In genomic region chr12:75362456-75362855, GRCm38 (mm10) we compare ENCODE assay signal across 26 mouse cellular contexts. TPM values are rescaled to one million over a fixed set of nuclear protein-coding genes. Genes with fewer than 3 reads are reported as not detected.
A peak's percentile ranks its signal among the peaks of the same experiment; 100 is the strongest.
DNase-seq lines count a peak whose midpoint lies in the region; ATAC-seq lines count a peak whose summit lies in the region.
"Had no signal": no experiment of that assay in that cellular context is flagged by ENCODE, and none has a peak within 500 bp of the region (broad histone marks: within the 10 kb centered on the region; RNA-seq: fewer than 3 reads in every experiment).

No protein-coding gene starts in this region.

- H3K36me3 ChIP-seq in heart, embryonic 12.5 days, result peaks cover 7% of the 10 kb centered on the region; the same call in 1 of the 2 replicates
- H3K36me3 ChIP-seq in hindbrain, embryonic 16.5 days (ENCODE audit: control insufficient read depth, insufficient read depth, low read length), result no peaks in the 10 kb centered on the region
- H3K36me3 ChIP-seq in hindbrain, embryonic 10.5 days, result no peaks in the 10 kb centered on the region
- H3K36me3 ChIP-seq in neural tube, embryonic 13.5 days, result no peaks in the 10 kb centered on the region
- H3K36me3 ChIP-seq in neural tube, embryonic 15.5 days, result no peaks in the 10 kb centered on the region
- H3K36me3 ChIP-seq: forebrain, embryonic 15.5 days; G1E had no signal

- peak; percentile 84 for DNase-seq in heart, adult 11 months
- DNase-seq in hindbrain, embryonic 10.5 days (ENCODE audit: low spot score), result no peak
- DNase-seq in neural tube, embryonic 10.5 days (ENCODE audit: extremely low spot score, low spot score), result no peak
- no peak for DNase-seq in thymus, postnatal 14 days
- DNase-seq: adrenal gland, postnatal 10 days; B cell, adult 2 months; cerebellum, adult 11 months; cerebellum, adult 8-10 months; cerebellum, postnatal 14 days; embryo, embryonic 11 days; gastrocnemius, postnatal 36 days; heart, adult 18-20 months; heart, postnatal 36 days had no signal

- peaks cover 10% of the 10 kb centered on the region for H3K4me1 ChIP-seq in heart, embryonic 12.5 days (replicated peaks)
- H3K4me1 ChIP-seq in hindbrain, embryonic 16.5 days (ENCODE audit: control insufficient read depth, insufficient read depth, low read depth, low read length), result peaks cover 4% of the 10 kb centered on the region; the same call in 1 of the 2 replicates
- H3K4me1 ChIP-seq in hindbrain, embryonic 10.5 days (replicated peaks), result 0 out of 2 replicates have a peak, but pooled peaks cover 5% of the 10 kb centered on the region
- H3K4me1 ChIP-seq in neural tube, embryonic 13.5 days (replicated peaks), result no peaks in the 10 kb centered on the region
- peaks cover 10% of the 10 kb centered on the region; the same call in 1 of the 2 replicates for H3K4me1 ChIP-seq in neural tube, embryonic 15.5 days
- H3K4me1 ChIP-seq: embryonic facial prominence, embryonic 15.5 days; forebrain, embryonic 15.5 days had no signal

- no peak overlapping the region for H3K4me2 ChIP-seq in heart, embryonic 12.5 days
- 0 out of 2 replicates have a peak overlapping the region, but pooled peaks have one; percentile 1 for H3K4me2 ChIP-seq in hindbrain, embryonic 16.5 days (ENCODE audit: low read length)
- H3K4me2 ChIP-seq in neural tube, embryonic 13.5 days, result no peak overlapping the region
- 0 out of 2 replicates have a peak overlapping the region, but pooled peaks have one; percentile 3 for H3K4me2 ChIP-seq in neural tube, embryonic 15.5 days
- H3K4me2 ChIP-seq: embryonic facial prominence, embryonic 15.5 days; forebrain, embryonic 15.5 days; heart, embryonic 13.5 days had no signal

- H3K27me3 ChIP-seq in heart, embryonic 12.5 days (replicated peaks), result no peaks in the 10 kb centered on the region
- H3K27me3 ChIP-seq in hindbrain, embryonic 16.5 days (replicated peaks; ENCODE audit: control insufficient read depth, insufficient read depth, low read length), result no peaks in the 10 kb centered on the region
- no peaks in the 10 kb centered on the region for H3K27me3 ChIP-seq in hindbrain, embryonic 10.5 days (ENCODE audit: insufficient read depth, poor library complexity, severe bottlenecking)
- no peaks in the 10 kb centered on the region for H3K27me3 ChIP-seq in neural tube, embryonic 13.5 days
- no peaks in the 10 kb centered on the region for H3K27me3 ChIP-seq in neural tube, embryonic 15.5 days (replicated peaks)
- H3K27me3 ChIP-seq: embryonic facial prominence, embryonic 15.5 days; forebrain, embryonic 15.5 days; heart, embryonic 13.5 days had no signal

- 88% methylated on average over 16 of the region's 16 CpGs for WGBS in heart, embryonic 12.5 days
- WGBS in hindbrain, embryonic 16.5 days, result 79% methylated on average over 16 of the region's 16 CpGs
- WGBS in hindbrain, embryonic 10.5 days, result 93% methylated on average over 16 of the region's 16 CpGs
- 76% methylated on average over 16 of the region's 16 CpGs for WGBS in neural tube, embryonic 13.5 days
- WGBS in neural tube, embryonic 15.5 days, result 73% methylated on average over 16 of the region's 16 CpGs

- H3K9ac ChIP-seq in heart, embryonic 12.5 days, result no peak overlapping the region
- no peak overlapping the region for H3K9ac ChIP-seq in hindbrain, embryonic 16.5 days (ENCODE audit: low read depth, low read length)
- no peak overlapping the region for H3K9ac ChIP-seq in neural tube, embryonic 13.5 days
- H3K9ac ChIP-seq in neural tube, embryonic 15.5 days (replicated peaks), result no peak overlapping the region
- H3K9ac ChIP-seq: embryonic facial prominence, embryonic 15.5 days; forebrain, embryonic 15.5 days; heart, embryonic 13.5 days had no signal

- no peak overlapping the region for H3K4me3 ChIP-seq in heart, embryonic 12.5 days
- no peak overlapping the region for H3K4me3 ChIP-seq in hindbrain, embryonic 16.5 days (ENCODE audit: low read length)
- H3K4me3 ChIP-seq in hindbrain, embryonic 10.5 days, result no peak overlapping the region
- H3K4me3 ChIP-seq in neural tube, embryonic 13.5 days, result no peak overlapping the region
- no peak overlapping the region for H3K4me3 ChIP-seq in neural tube, embryonic 15.5 days (replicated peaks)
- H3K4me3 ChIP-seq: embryonic facial prominence, embryonic 15.5 days; forebrain, embryonic 15.5 days; heart, embryonic 13.5 days had no signal

- ATAC-seq in heart, embryonic 12.5 days (ENCODE audit: insufficient number of reproducible peaks, low FRiP score), result no peak
- no peak for ATAC-seq in hindbrain, embryonic 16.5 days
- no peak for ATAC-seq in neural tube, embryonic 13.5 days (ENCODE audit: low read depth)
- no peak; the same call in 1 of the 2 replicates for ATAC-seq in neural tube, embryonic 15.5 days (ENCODE audit: low FRiP score)
- ATAC-seq: CD4-positive, CD25-positive, alpha-beta regulatory T cell, adult 4 months; forebrain, embryonic 15.5 days; hindbrain, postnatal 0 days had no signal

- H3K27ac ChIP-seq in heart, embryonic 12.5 days (ENCODE audit: poor library complexity, severe bottlenecking), result no peak overlapping the region
- no peak overlapping the region for H3K27ac ChIP-seq in hindbrain, embryonic 16.5 days (ENCODE audit: low read depth, low read length)
- H3K27ac ChIP-seq in hindbrain, embryonic 10.5 days, result no peak overlapping the region
- H3K27ac ChIP-seq in neural tube, embryonic 13.5 days (replicated peaks), result peak overlapping the region; percentile 59; the same call in 1 of the 2 replicates
- peak overlapping the region; percentile 54 for H3K27ac ChIP-seq in neural tube, embryonic 15.5 days (replicated peaks)
- H3K27ac ChIP-seq: embryonic facial prominence, embryonic 15.5 days; forebrain, embryonic 15.5 days; heart, embryonic 13.5 days; hindbrain, postnatal 0 days had no signal

- peaks cover 4% of the 10 kb centered on the region for H3K9me3 ChIP-seq in heart, embryonic 12.5 days (replicated peaks)
- no peaks in the 10 kb centered on the region for H3K9me3 ChIP-seq in hindbrain, embryonic 16.5 days (ENCODE audit: control insufficient read depth, low read length)
- no peaks in the 10 kb centered on the region for H3K9me3 ChIP-seq in hindbrain, embryonic 10.5 days
- no peaks in the 10 kb centered on the region for H3K9me3 ChIP-seq in neural tube, embryonic 13.5 days
- H3K9me3 ChIP-seq in neural tube, embryonic 15.5 days (replicated peaks), result no peaks in the 10 kb centered on the region
- H3K9me3 ChIP-seq: embryonic facial prominence, embryonic 15.5 days; forebrain, embryonic 15.5 days; G1E; heart, embryonic 13.5 days had no signal

RNA-seq across cellular contexts. Expression of gene Gphb5, which starts 54.1 kb away (rescaled TPM):
- polyA plus RNA-seq in heart, embryonic 12.5 days (2016; fragmentation: Nextera tagmentation; extraction: Ambion mirVana), result not detected in 2 replicates
- polyA plus RNA-seq in hindbrain, embryonic 16.5 days (2015; fragmentation: Nextera tagmentation; extraction: Ambion mirVana), result not detected in 2 replicates
- polyA plus RNA-seq in hindbrain, embryonic 10.5 days (2016; fragmentation: Nextera tagmentation; extraction: Ambion mirVana), result not detected in 2 replicates
- not detected in 2 replicates for polyA plus RNA-seq in neural tube, embryonic 13.5 days (2015; fragmentation: Nextera tagmentation; extraction: Ambion mirVana)
- not detected in 2 replicates for polyA plus RNA-seq in neural tube, embryonic 15.5 days (2015; fragmentation: Nextera tagmentation; extraction: Ambion mirVana)
- polyA plus RNA-seq: embryonic facial prominence, embryonic 11.5 days; embryonic facial prominence, embryonic 15.5 days; forebrain, embryonic 11.5 days; forebrain, embryonic 15.5 days; G1E; heart, embryonic 13.5 days; heart, postnatal 0 days; hindbrain, postnatal 0 days had no signal

RNA-seq across cellular contexts. Expression of gene Rhoj, which starts 54.3 kb away (rescaled TPM):
- 36.0 and 38.6 TPM in 2 replicates for polyA plus RNA-seq in heart, embryonic 12.5 days (2016; fragmentation: Nextera tagmentation; extraction: Ambion mirVana)
- polyA plus RNA-seq in hindbrain, embryonic 16.5 days (2015; fragmentation: Nextera tagmentation; extraction: Ambion mirVana), result 20.8 and 24.3 TPM in 2 replicates
- polyA plus RNA-seq in hindbrain, embryonic 10.5 days (2016; fragmentation: Nextera tagmentation; extraction: Ambion mirVana), result 28.0 and 28.5 TPM in 2 replicates
- 35.7 and 37.2 TPM in 2 replicates for polyA plus RNA-seq in neural tube, embryonic 13.5 days (2015; fragmentation: Nextera tagmentation; extraction: Ambion mirVana)
- 25.9 and 28.4 TPM in 2 replicates for polyA plus RNA-seq in neural tube, embryonic 15.5 days (2015; fragmentation: Nextera tagmentation; extraction: Ambion mirVana)
- polyA plus RNA-seq: G1E had no signal

Comparison
In these comparisons a context has a peak if more than half of its experiments do, and no peak if none do; other contexts are left out.
1. H3K4me2 ChIP-seq: peak in hindbrain, embryonic 16.5 days (single experiment) and neural tube, embryonic 15.5 days (single experiment); none in heart, embryonic 12.5 days (single experiment) and neural tube, embryonic 13.5 days (single experiment).
2. H3K27ac ChIP-seq: peak in neural tube, embryonic 13.5 days (single experiment) and neural tube, embryonic 15.5 days (single experiment); none in heart, embryonic 12.5 days (single experiment), hindbrain, embryonic 16.5 days (single experiment) and hindbrain, embryonic 10.5 days (single experiment).